In genomic region chr5:66841971-66842370, GRCm38 (mm10) we compare ENCODE assay signal across 26 mouse cellular contexts.
DNase-seq lines count a peak whose midpoint lies in the region; ATAC-seq and TF ChIP-seq lines count a peak whose summit lies in the region.
"Had no signal": no experiment of that assay in that cellular context is flagged by ENCODE, and none has a peak within 500 bp of the region (broad histone marks: within the 10 kb centered on the region; RNA-seq: fewer than 3 reads in every experiment).

No protein-coding gene starts in this region.

- no peak for TF ChIP-seq EP300 in stomach, postnatal 0 days (optimal IDR thresholded peaks at IDR 0.05)

- 92% methylated on average over 2 of the region's 2 CpGs for WGBS in stomach, postnatal 0 days

- intact Hi-C loops in heart, postnatal 36 days (cut with DNase I) = loop anchor here (2.0 kb wide), 1 partner anchor 97 kb away; the partner anchor contains the start of gene Limch1

- no peak for ATAC-seq in stomach, postnatal 0 days (ENCODE audit: low FRiP score, low TSS enrichment)
- ATAC-seq: forebrain, embryonic 13.5 days; hindbrain, postnatal 0 days; intestine, embryonic 15.5 days; liver, embryonic 12.5 days; liver, postnatal 0 days; midbrain, embryonic 13.5 days had no signal

- H3K4me1 ChIP-seq in stomach, postnatal 0 days (replicated peaks; ENCODE audit: control insufficient read depth, insufficient read depth) = no peaks in the 10 kb centered on the region
- H3K4me1 ChIP-seq: forebrain, embryonic 13.5 days; hindbrain, embryonic 12.5 days; intestine, embryonic 15.5 days; liver, embryonic 12.5 days; midbrain, embryonic 13.5 days; neural tube, embryonic 13.5 days had no signal

- H3K27ac ChIP-seq in stomach, postnatal 0 days (replicated peaks) = no peak overlapping the region
- H3K27ac ChIP-seq: forebrain, embryonic 13.5 days; hindbrain, embryonic 12.5 days; hindbrain, postnatal 0 days; intestine, embryonic 15.5 days; layer of hippocampus, adult 2 months; left cerebral cortex, adult 2 months; liver, embryonic 12.5 days; macrophage; midbrain, embryonic 13.5 days; neural tube, embryonic 13.5 days had no signal

- H3K27me3 ChIP-seq in stomach, postnatal 0 days (ENCODE audit: control insufficient read depth, insufficient read depth, low read length) = no peaks in the 10 kb centered on the region
- H3K27me3 ChIP-seq: forebrain, embryonic 13.5 days; hindbrain, embryonic 12.5 days; intestine, embryonic 15.5 days; liver, embryonic 12.5 days; midbrain, embryonic 13.5 days; neural tube, embryonic 13.5 days had no signal

- H3K9me3 ChIP-seq in stomach, postnatal 0 days (ENCODE audit: control insufficient read depth, low read length) = no peaks in the 10 kb centered on the region
- H3K9me3 ChIP-seq: forebrain, embryonic 13.5 days; hindbrain, embryonic 12.5 days; intestine, embryonic 15.5 days; liver, embryonic 12.5 days; midbrain, embryonic 13.5 days; neural tube, embryonic 13.5 days had no signal

- no peak overlapping the region for H3K4me3 ChIP-seq in stomach, postnatal 0 days (ENCODE audit: low read depth, low read length)
- H3K4me3 ChIP-seq: forebrain, embryonic 13.5 days; hindbrain, embryonic 12.5 days; intestine, embryonic 15.5 days; layer of hippocampus, adult 2 months; left cerebral cortex, adult 2 months; liver, embryonic 12.5 days; midbrain, embryonic 13.5 days; neural tube, embryonic 13.5 days had no signal

- TF ChIP-seq CTCF in stomach, postnatal 0 days (IDR thresholded peaks at IDR 0.05; ENCODE audit: low read depth) = no peak

- no peak overlapping the region for H3K4me2 ChIP-seq in stomach, postnatal 0 days (replicated peaks; ENCODE audit: low read depth)
- H3K4me2 ChIP-seq: forebrain, embryonic 13.5 days; hindbrain, embryonic 12.5 days; intestine, embryonic 15.5 days; liver, embryonic 12.5 days; midbrain, embryonic 13.5 days; neural tube, embryonic 13.5 days had no signal

- no peak overlapping the region for H3K9ac ChIP-seq in stomach, postnatal 0 days (ENCODE audit: low read length)
- H3K9ac ChIP-seq: forebrain, embryonic 13.5 days; hindbrain, embryonic 12.5 days; intestine, embryonic 15.5 days; liver, embryonic 12.5 days; liver, postnatal 0 days; midbrain, embryonic 13.5 days; neural tube, embryonic 13.5 days had no signal

- peak; percentile 12 for DNase-seq in gastrocnemius, postnatal 25 days
- DNase-seq in gastrocnemius, adult 8-10 months (ENCODE audit: low spot score in 2 of 2) = no peak
- DNase-seq in heart, adult 9 months (ENCODE audit: low spot score in 2 of 2) = peak; percentile 35 to 58
- no peak for DNase-seq in heart, postnatal 36 days
- peak; percentile 32 to 35 for DNase-seq in adrenal gland, postnatal 4 days (ENCODE audit: low spot score in 2 of 2)
- no peak for DNase-seq in stomach, postnatal 0 days (ENCODE audit: low spot score)
- no peak for DNase-seq in lung, postnatal 14 days
- DNase-seq: cerebellum, adult 2 months; cerebellum, postnatal 25 days; kidney, adult 2 months; left cerebral cortex, postnatal 4 days; liver, postnatal 0 days; right cerebral cortex, postnatal 4 days; thymus, adult 2 months; thymus, postnatal 36 days had no signal

- H3K36me3 ChIP-seq in stomach, postnatal 0 days (ENCODE audit: control insufficient read depth, insufficient read depth, low read length) = no peaks in the 10 kb centered on the region
- H3K36me3 ChIP-seq: G1E; hindbrain, embryonic 12.5 days; intestine, embryonic 15.5 days; liver, embryonic 12.5 days; midbrain, embryonic 13.5 days; neural tube, embryonic 13.5 days had no signal

Comparison
In these comparisons a context has a peak if more than half of its experiments do, and no peak if none do; other contexts are left out.
1. DNase-seq: peak in gastrocnemius, postnatal 25 days (single experiment), heart, adult 9 months (2 of 2) and adrenal gland, postnatal 4 days (2 of 2); none in gastrocnemius, adult 8-10 months (0 of 2), heart, postnatal 36 days (0 of 2), stomach, postnatal 0 days (single experiment) and lung, postnatal 14 days (single experiment).